Mouse (Mus musculus) spleen, adult 18-20 months (tissue): Measurements from ENCODE around the gene Olfr764-ps1.
"Not testable (repeated sequence)": the region's sequence is repeated elsewhere in the genome, so short reads cannot be mapped to it uniquely, and the experiment has no call there.

ENCODE experiments used
- DNase-seq, 2 experiments: peaks; one replicate each; pipeline ENCODE4 v3.0.0; 2022; ENCODE audit warnings: mixed read lengths in 2 of 2

Olfr764-ps1 gene

DNA sequence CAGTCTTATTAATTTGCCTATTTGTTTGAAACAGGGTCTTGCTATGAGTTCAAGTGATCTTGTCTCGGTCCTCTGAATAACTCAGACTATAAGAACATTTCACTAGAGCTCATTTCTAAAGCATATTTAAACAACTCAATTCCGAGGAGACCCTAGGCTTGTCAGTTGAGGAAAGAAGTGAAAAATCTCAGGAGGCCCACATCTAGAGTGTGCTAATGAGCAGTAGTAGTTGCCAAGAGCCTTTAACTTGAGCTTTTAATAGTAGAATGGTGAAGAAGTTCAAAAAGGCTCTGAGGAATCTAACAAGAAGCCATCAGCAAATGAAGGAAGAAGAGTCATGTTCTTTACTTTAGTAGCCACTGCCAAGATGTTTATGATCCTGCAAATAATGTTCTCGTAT lies at the start of gene Olfr764-ps1:
Olfr764-ps1 (minus strand) TSS at position 101 of the 400 bp plus-strand sequence.
- DNase-seq: no peak

DNA sequence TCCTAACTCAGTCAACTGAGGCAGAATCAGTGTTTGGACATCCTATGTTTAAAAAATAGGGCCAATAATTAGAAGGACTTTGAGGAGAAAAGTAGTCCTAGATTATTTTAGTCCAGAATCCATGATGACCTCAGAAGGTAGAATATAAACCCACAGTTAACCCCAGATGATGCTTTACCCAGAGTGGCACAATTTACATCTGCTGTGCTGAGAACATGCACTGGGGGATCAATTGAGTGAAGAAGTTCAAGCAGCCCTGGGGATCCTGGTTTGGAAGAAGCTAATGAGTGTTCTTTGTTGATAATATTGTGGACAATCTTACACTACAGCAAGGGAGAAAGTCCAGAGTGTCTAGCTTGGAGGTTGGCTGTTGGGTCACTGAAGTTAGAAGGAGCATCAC lies 43.1 kb upstream of the Olfr764-ps1 start, which contains the start of gene Olfr767:
Olfr767 (minus strand) TSS at position 101 of the 400 bp plus-strand sequence.
- DNase-seq: not testable (repeated sequence)

DNA sequence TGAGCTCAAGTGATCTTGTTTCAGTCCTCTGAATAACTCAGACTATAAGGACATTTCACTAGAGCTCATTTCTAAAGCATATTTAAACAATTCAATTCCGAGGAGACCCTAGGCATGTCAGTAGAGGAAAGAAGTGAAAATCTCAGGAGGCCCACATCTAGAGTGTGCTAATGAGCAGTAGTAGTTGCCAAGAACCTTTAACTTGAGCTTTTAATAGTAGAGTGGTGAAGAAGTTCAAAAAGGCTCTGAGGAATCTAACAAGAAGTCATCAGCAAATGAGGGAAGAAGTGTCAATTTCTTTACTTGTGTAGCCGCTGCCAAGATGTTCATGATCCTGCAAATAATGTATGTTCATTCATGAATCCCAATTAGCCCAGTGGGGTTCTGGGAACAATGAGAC lies 29.2 kb upstream of the Olfr764-ps1 start, which contains the start of gene Olfr766-ps1:
Olfr766-ps1 (minus strand) TSS at position 101 of the 400 bp plus-strand sequence.
- no peak for DNase-seq

DNA sequence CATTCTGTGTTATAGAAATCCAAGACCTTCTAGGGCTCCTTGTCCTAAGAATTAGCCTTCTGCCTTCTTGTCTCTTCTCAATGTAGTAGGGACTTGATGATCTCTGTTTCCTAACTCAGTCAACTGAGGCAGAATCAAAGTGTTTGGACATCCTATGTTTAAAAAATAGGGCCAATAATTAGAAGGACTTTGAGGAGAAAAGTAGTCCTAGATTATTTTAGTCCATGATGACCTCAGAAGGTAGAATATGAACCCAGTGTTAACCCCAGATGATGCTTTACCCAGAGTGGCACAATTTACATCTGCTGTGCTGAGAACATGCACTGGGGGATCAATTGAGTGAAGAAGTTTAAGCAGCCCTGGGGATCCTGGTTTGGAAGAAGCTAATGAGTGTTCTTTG lies 10.2 kb upstream of the Olfr764-ps1 start, which contains the start of gene Olfr765:
Olfr765 (minus strand) TSS at position 101 of the 400 bp plus-strand sequence.
- DNase-seq: not testable (repeated sequence)

DNA sequence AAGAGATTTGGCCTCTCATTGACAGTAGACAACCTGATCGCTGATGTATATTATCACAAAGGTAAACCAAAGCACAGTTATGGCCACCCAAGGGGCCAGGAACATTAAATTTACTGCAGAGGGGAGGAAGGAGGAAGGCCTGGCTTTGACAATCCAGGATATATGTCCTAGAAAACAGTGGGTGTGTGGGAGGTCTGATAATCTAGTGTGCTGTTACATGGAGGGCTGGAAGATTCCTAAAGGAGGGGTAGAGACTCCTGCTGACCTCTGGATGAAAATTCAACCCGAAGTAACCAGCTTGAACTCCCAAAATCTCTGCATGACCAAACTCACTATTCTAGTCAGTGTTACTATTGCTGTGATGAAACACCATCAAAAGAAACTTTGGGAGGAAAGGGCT lies 11.4 kb downstream of the Olfr764-ps1 start:
- DNase-seq: no peak

DNA sequence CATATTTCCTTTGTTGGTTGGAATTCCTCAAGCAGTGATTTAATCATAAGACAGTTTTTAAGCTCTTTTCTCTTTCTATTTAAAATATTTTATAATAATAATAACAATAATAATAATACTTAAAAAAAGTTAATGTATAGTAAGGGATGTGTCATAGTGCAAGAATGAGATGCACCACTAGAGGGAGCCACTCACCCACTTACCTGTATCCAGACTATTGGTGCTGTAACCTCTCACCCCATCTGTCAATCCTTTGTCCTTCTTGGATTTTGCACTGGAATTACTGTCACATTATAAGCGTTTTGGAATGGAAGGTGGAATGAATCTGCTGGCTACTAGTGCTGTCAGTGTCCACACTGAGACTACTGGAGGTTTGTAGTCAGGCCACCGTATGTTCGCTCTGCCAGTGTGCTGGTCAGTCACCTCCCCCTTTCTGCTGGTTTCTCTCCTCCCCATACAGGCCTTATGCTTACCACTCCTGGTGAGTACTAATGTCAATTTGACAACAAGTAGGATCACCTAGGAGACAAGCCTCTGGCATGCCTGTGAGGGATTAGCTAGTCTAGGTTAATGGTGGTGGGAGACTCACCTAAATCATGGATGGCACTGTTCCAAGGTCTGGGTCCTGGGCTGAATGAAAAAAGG lies 13.6 kb downstream of the Olfr764-ps1 start:
- DNase-seq: peak in 1 of 2 experiments; percentile 28

DNA sequence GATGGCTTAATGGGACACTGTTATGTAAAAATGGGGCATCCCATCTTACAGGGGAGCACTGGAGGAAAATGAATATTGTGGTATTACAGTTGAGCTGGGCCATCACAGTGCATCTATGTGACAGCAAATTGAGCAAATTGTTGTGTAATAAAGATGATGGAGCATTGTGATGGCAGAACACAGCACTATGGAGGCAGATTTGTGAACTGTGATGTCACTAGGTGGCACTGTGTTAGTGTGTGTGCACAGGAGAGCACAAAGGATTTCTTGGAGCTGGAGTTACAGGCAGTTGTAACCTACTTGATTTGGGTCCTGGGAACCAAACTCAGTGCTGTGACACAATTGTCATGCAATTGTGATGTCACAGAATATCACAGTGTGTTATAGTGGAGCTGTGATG lies 16.4 kb downstream of the Olfr764-ps1 start:
- DNase-seq: no peak

DNA sequence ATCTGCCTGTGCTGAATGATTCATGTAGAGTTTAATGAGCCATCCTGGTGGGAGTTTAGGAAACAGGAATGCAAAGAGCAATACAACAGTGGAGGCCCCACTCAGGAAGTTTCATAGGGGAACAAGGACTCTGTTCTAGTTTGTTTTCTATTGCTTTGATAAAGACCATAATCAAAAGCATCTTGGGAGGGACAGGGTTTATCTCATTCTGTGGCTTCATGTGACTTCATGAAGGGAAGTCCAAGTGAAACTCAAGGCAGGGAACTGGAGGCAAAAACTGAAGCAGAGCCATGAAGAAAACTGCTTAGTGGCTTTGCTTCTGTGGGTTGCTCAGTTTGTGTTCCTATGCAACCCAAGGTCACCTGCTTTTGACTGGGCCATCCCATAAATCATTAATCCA lies 25.2 kb downstream of the Olfr764-ps1 start:
- DNase-seq: no peak

DNA sequence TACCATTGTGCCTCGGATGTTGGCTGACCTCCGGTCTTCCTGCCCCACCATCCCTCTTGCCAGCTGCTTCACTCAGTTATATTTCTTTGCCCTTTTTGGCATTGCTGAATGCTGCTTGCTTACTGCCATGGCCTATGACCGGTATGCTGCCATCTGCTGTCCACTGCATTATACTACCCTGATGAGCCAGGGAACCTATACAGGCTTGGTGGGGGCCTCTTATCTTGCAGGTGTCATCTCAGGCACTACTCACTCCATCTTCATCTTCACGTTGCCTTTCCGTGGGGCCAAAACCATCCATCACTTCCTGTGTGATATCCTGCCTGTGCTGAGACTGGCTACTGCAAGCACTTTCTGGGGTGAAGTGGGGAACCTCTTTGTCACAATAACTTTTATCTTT lies 28.2 kb downstream of the Olfr764-ps1 start:
- not testable (repeated sequence) for DNase-seq

DNA sequence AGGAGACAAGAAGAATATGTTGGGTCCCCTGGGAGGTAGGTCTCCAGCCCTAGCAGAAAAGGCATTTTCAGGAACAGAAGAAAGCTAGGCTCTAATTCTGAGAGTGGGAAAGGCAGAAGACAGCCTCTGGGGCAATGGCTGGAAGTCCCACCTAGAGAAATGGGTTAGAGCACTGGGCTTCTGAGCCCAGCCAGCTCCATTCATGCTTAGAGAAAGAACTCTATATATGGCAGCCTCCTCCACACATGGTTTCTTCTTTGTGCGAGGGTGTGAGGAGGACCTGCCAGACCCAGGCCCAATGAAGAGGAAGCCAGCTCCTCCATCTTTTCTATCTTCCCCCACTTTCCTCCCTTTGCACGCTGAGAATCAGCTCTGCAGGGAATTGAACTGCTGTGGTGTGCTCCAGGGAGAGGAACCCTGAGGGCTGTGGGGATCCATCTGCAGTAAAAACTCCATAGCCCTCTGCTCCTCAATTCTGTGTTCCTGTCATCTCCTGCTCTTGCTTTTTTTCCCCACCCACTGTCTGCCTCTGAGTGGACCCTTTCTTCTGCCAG lies 29.3 kb downstream of the Olfr764-ps1 start, which contains the start of gene Olfr763:
Olfr763 (plus strand) TSS at position 504 of the 554 bp plus-strand sequence.
- DNase-seq: no peak

DNA sequence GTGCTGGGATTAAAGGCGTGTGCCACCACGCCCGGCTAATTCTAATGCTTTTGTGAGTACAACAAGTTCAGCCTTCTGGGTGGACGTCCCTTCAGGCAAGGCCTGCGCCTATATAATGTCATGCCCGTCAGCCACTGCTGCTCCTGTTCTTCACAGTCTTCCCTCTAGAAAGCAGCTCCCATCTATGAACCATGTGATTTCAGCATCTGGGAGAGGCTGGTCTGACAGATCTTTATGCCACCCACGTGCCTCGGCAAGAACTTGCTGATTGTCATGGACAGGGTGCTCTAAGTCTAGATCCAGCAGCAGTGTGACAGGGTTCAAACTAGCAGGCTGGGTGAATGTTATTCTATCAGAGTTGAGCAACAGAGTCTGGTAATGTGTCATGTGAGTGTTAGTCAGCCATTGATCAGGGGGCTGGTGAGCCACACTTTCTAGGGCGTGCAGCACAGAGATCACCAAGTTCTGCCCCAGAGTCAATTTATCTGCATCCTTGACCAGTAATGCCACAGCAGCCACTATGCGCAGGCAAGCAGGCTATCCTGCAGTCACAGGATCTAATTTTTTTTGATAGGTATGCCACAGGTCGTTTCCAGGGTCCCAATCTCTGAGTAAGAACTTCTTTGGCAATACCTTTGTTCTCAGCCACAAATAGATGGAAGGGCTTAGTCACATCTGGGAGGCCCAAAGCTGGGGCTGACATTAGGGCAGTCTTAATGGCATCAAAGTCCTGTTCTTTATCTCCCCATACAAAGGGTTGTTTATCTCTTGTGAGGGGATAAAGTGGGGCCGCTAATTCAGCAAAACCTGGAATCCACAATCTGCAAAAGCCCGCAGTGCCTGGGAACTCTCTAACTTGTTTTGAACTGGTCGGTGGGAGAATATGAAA lies 35.4 kb downstream of the Olfr764-ps1 start:
- DNase-seq: no peak

DNA sequence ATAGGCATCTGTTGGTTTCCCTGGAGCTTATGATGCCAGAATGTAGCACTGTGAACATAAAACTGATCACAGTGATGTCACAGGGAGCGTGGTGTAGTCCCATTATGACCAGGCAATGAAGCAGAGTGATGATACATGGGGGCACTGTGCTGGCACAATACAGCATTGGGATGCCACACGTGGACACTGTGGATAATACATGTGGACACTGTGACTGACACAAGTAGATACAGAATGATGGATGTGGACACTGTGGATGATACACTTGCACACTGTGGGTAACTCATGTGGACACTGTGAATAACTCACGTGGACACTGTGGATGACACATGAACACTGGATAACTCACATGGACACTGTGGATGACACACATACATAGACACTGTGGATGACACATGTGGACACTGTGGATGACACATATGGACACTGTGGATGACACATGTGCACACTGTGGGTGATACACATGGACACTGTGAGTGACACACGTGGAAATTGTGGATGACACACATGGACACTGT lies 43.1 kb downstream of the Olfr764-ps1 start:
- DNase-seq: no peak

DNA sequence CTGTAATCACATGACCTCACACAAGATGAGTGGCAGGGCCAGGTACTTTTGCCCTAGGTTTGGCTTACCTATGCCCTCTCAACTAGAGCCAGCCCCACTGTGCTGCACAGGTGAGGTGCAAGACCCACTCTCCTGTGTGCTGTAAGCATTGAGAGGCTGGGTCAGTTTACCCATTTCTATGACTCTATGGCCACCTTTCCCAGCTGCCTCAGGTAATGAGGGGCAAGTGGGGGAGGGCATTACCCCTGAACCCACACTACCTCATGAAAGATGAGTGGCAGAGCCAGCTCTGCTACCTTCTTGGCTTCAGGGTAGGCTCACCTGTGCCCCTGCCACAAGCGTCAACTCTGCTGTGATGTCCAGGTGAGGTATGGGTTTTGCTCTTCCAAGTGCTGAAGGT lies 43.9 kb downstream of the Olfr764-ps1 start:
- no peak for DNase-seq

DNA sequence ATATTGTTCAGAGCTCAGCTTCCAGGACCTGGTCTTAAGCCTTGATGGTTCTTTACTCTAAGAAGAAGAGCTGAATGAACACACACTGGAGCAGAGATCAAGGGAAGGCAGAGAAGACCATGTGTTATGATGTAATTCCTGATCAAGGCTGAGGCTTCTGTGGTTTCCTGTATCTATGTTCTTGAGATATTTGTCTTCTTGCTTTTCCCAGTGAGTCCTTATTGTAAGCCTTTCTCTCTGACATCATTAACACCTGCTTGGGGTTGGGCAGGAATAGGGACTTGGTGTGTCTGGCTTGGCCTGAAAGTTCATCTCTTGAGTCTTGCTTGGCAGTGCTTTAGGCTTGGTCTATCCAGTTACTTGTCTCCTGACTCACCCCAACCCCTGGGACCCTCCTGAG lies 48.7 kb downstream of the Olfr764-ps1 start:
- no peak for DNase-seq

DNA sequence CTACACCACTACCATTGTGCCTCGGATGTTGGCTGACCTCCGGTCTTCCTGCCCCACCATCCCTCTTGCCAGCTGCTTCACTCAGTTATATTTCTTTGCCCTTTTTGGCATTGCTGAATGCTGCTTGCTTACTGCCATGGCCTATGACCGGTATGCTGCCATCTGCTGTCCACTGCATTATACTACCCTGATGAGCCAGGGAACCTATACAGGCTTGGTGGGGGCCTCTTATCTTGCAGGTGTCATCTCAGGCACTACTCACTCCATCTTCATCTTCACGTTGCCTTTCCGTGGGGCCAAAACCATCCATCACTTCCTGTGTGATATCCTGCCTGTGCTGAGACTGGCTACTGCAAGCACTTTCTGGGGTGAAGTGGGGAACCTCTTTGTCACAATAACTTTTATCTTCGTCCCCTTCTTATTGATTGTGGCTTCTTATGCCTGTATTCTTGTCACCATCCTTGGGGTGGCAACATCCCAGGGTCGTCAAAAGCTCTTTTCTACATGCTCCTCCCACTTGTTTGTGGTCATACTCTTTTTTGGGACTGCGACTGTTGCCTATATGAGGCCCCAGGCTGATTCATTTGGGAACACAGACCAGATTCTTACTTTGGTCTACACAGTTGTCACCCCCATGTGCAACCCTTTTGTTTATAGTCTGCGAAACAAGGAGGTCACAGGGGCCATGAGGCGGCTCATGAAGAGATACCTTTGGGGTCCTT lies 49.4 kb downstream of the Olfr764-ps1 start:
- not testable (repeated sequence) for DNase-seq

DNA sequence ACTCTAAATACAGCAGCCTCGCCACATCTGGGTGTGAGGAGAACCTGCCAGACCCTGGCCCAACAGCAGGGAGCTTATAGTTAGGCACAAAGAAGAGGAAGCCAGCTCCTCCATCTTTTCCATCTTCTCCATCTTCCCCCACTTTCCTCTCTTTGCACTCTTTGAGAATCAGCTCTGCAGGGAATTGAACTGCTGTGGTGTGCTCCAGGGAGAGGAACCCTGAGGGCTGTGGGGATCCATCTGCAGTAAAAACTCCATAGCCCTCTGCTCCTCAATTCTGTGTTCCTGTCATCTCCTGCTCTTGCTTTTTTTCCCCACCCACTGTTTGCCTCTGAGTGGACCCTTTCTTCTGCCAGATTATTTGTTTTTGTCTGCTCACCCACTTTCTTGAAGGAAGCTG lies 50.6 kb downstream of the Olfr764-ps1 start, which contains the start of gene Olfr9:
Olfr9 (plus strand) TSS at position 301 of the 400 bp plus-strand sequence.
- DNase-seq: not testable (repeated sequence)
